Mouse (Mus musculus): ENCODE data around the gene Nlrp4e. TPM values are rescaled to one million over a fixed set of nuclear protein-coding genes. Genes with fewer than 3 reads are reported as not detected.

Nlrp4e gene
- total and polyA plus RNA-seq, 3 experiments = not detected

DNA sequence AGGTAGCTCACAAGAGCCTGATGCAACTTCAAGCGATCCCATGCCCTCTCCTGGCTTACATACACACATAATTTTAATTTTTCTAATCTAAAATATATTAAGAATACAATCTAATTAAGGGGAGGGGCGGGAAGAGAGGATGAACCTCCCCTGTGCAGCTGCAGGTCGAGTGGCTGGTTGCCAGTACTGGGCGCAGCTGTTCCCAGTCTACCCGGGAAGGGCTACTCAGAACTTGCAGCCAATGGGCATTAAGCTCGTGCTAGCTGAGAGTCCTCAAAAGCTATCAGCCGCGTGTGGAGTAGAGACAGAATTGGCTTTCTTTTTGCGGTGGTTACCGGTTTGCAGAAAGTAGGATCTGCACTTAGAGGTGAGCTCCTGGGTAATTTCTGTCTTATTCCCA is 84.6 kb downstream of the Nlrp4e start, which contains the start of gene Nlrp5:
Gene Nlrp5, plus strand, starts transcription at position 301 of the 400 bp plus-strand sequence.
- in situ Hi-C loops (cut with MboI; ENCODE audit: low pct_ligation_motif_present, low pct_unique_long_range_greater_than_20kb, low sequenced_read_pairs) (no loop called here), dilution Hi-C loops (cut with MboI; ENCODE audit: extremely low pct_ligation_motif_present, extremely low pct_unique_long_range_greater_than_20kb, low sequenced_read_pairs) (no loop called here)
- Histone ChIP-seq H3K4me2 (ENCODE audit: insufficient read depth, low read depth, poor library complexity, severe bottlenecking) (no peak within 1 kb of the TSS), H3K36me3 (replicated peaks in 1 of 2; ENCODE audit: control insufficient read depth in 1 of 2, insufficient read depth in 1 of 2, low read length in 1 of 2) (no peaks in the 10 kb centered on the region), H3K9me3 (replicated peaks; ENCODE audit: low read length) (peaks cover 33% of the 10 kb centered on the region), H3K27ac (ENCODE audit: insufficient read depth, low read depth) (no peak within 1 kb of the TSS), H3K4me3 (replicated peaks in 1 of 3; ENCODE audit: low read depth in 2 of 3, low read length in 2 of 3, poor library complexity in 1 of 3) (no peak within 1 kb of the TSS), H3K79me2 (replicated peaks; ENCODE audit: control insufficient read depth, extremely low read depth, insufficient read depth, poor library complexity, severe bottlenecking) (no peaks in the 10 kb centered on the region), H3K9ac (ENCODE audit: insufficient read depth, low read depth) (no peak within 1 kb of the TSS), H3K27me3 (replicated peaks) (no peaks in the 10 kb centered on the region), H3K4me1 (ENCODE audit: control insufficient read depth in 1 of 2, insufficient read depth in 2 of 2) (no peaks in the 10 kb centered on the region)
- DNase-seq (ENCODE audit: extremely low read depth) = no peak
- no peak for TF ChIP-seq ELF1 (IDR thresholded peaks at IDR 0.05; ENCODE audit: low read depth, low read length)
- no peak for TF ChIP-seq POLR2A (IDR thresholded peaks at IDR 0.05; ENCODE audit: low read depth, low read length)
- TF ChIP-seq NRF1 (IDR thresholded peaks at IDR 0.05; ENCODE audit: low read depth, low read length) = no peak
- TF ChIP-seq GABPA (IDR thresholded peaks at IDR 0.05; ENCODE audit: insufficient replicate concordance, low read depth, low read length) = no peak
- no peak for TF ChIP-seq HCFC1 (IDR thresholded peaks at IDR 0.05; ENCODE audit: low read depth, low read length)
- no peak for TF ChIP-seq USF1 (IDR thresholded peaks at IDR 0.05; ENCODE audit: low read depth, low read length)
- no peak for TF ChIP-seq TBP (conservative IDR thresholded peaks at IDR 0.05; ENCODE audit: low read depth, low read length)
- TF ChIP-seq MYC (IDR thresholded peaks at IDR 0.05; ENCODE audit: low read depth, low read length) = no peak
- TF ChIP-seq MXI1 (IDR thresholded peaks at IDR 0.05; ENCODE audit: low read depth, low read length) = no peak
- no peak for TF ChIP-seq JUND (conservative IDR thresholded peaks at IDR 0.05; ENCODE audit: low read depth, low read length)
- TF ChIP-seq MAX (IDR thresholded peaks at IDR 0.05; ENCODE audit: low read length) = no peak
- TF ChIP-seq CHD1 (IDR thresholded peaks at IDR 0.05; ENCODE audit: low read depth, low read length) = no peak
- TF ChIP-seq ZNF384 (IDR thresholded peaks at IDR 0.05; ENCODE audit: low read depth, low read length) = no peak
- TF ChIP-seq IRF4 (IDR thresholded peaks at IDR 0.05; ENCODE audit: low read depth, low read length) = no peak
- TF ChIP-seq NELFE (IDR thresholded peaks at IDR 0.05; ENCODE audit: low read depth, low read length) = no peak
- no peak for TF ChIP-seq KAT2A (IDR thresholded peaks at IDR 0.05; ENCODE audit: insufficient replicate concordance, low read length)
- TF ChIP-seq SMC3 (IDR thresholded peaks at IDR 0.05; ENCODE audit: low read depth, low read length) = no peak
- TF ChIP-seq BHLHE40 (IDR thresholded peaks at IDR 0.05; ENCODE audit: low read depth, low read length) = no peak
- TF ChIP-seq RCOR1 (conservative IDR thresholded peaks at IDR 0.05; ENCODE audit: low read depth, low read length) = no peak

Other genes with a start within 250 kb of the Nlrp4e start
- not detected in 2 replicates for gene Vmn1r163, start 245.7 kb upstream of the Nlrp4e start, total RNA-seq (2012; rRNA removed)
- gene Vmn1r163, start 245.7 kb upstream of the Nlrp4e start, total RNA-seq (2014; rRNA removed) = not detected in 2 replicates
- gene Vmn1r163, start 245.7 kb upstream of the Nlrp4e start, polyA plus RNA-seq (2012; ENCODE audit: insufficient read length, low read depth) = not detected in 2 replicates
- gene Gm8720, start 233.7 kb upstream of the Nlrp4e start, total RNA-seq (2012; rRNA removed) = not detected in 2 replicates
- gene Gm8720, start 233.7 kb upstream of the Nlrp4e start, total RNA-seq (2014; rRNA removed) = not detected in 2 replicates
- gene Gm8720, start 233.7 kb upstream of the Nlrp4e start, polyA plus RNA-seq (2012; ENCODE audit: insufficient read length, low read depth) = not detected in 2 replicates
- gene Gm10662, start 156.7 kb upstream of the Nlrp4e start, total RNA-seq (2012; rRNA removed) = not detected in 2 replicates
- gene Gm10662, start 156.7 kb upstream of the Nlrp4e start, total RNA-seq (2014; rRNA removed) = not detected in 2 replicates
- gene Gm10662, start 156.7 kb upstream of the Nlrp4e start, polyA plus RNA-seq (2012; ENCODE audit: insufficient read length, low read depth) = not detected in 2 replicates
- not detected in 2 replicates for gene Vmn1r165, start 83.9 kb upstream of the Nlrp4e start, total RNA-seq (2012; rRNA removed)
- gene Vmn1r165, start 83.9 kb upstream of the Nlrp4e start, total RNA-seq (2014; rRNA removed) = not detected in 2 replicates
- gene Vmn1r165, start 83.9 kb upstream of the Nlrp4e start, polyA plus RNA-seq (2012; ENCODE audit: insufficient read length, low read depth) = not detected in 2 replicates
- not detected in 2 replicates for gene Vmn1r166, start 49.5 kb upstream of the Nlrp4e start, total RNA-seq (2012; rRNA removed)
- gene Vmn1r166, start 49.5 kb upstream of the Nlrp4e start, total RNA-seq (2014; rRNA removed) = not detected in 2 replicates
- gene Vmn1r166, start 49.5 kb upstream of the Nlrp4e start, polyA plus RNA-seq (2012; ENCODE audit: insufficient read length, low read depth) = not detected in 2 replicates
- not detected in 2 replicates for gene Gm6902, start 22.3 kb upstream of the Nlrp4e start, total RNA-seq (2012; rRNA removed)
- not detected in 2 replicates for gene Gm6902, start 22.3 kb upstream of the Nlrp4e start, total RNA-seq (2014; rRNA removed)
- gene Gm6902, start 22.3 kb upstream of the Nlrp4e start, polyA plus RNA-seq (2012; ENCODE audit: insufficient read length, low read depth) = not detected in 2 replicates
- gene Nlrp5, start 84.7 kb downstream of the Nlrp4e start, total RNA-seq (2012; rRNA removed) = not detected in 2 replicates
- not detected in 2 replicates for gene Nlrp5, start 84.7 kb downstream of the Nlrp4e start, total RNA-seq (2014; rRNA removed)
- not detected in 2 replicates for gene Nlrp5, start 84.7 kb downstream of the Nlrp4e start, polyA plus RNA-seq (2012; ENCODE audit: insufficient read length, low read depth)
- gene Vmn1r167, start 206.0 kb downstream of the Nlrp4e start, total RNA-seq (2012; rRNA removed) = not detected in 2 replicates
- gene Vmn1r167, start 206.0 kb downstream of the Nlrp4e start, total RNA-seq (2014; rRNA removed) = not detected in 2 replicates
- gene Vmn1r167, start 206.0 kb downstream of the Nlrp4e start, polyA plus RNA-seq (2012; ENCODE audit: insufficient read length, low read depth) = not detected in 2 replicates
- gene Vmn1r168, start 238.5 kb downstream of the Nlrp4e start, total RNA-seq (2012; rRNA removed) = not detected in 2 replicates
- gene Vmn1r168, start 238.5 kb downstream of the Nlrp4e start, total RNA-seq (2014; rRNA removed) = not detected in 2 replicates
- gene Vmn1r168, start 238.5 kb downstream of the Nlrp4e start, polyA plus RNA-seq (2012; ENCODE audit: insufficient read length, low read depth) = not detected in 2 replicates